Mouse (Mus musculus) embryo, embryonic 10 days (tissue): ENCODE data around the gene Tnfrsf14.

ENCODE experiments used
- DNase-seq: peaks from one replicate; pipeline ENCODE4 v3.0.0-alpha.2; 2015; ENCODE audit warnings: low spot score

Tnfrsf14 gene

DNA sequence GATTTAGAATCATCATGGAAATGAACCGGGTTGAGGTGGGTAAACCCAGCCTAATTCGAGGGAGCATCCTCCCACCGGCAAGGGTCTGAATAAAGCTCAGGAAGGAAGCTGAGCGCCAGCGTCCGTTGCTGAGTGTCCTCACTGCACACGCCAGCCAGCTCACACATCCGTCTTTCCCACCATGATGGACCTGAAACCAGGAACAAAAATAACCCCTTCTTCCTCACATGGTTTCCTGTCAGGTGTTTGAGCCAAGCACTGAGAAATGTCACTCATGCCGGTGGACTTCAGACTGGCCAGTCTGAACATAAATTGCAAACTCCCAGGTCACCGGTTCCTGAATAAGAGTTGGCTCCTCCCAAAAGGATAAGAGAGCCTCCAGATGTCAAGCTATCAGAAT is 13.1 kb downstream of the Tnfrsf14 start:
- DNase-seq = no peak

DNA sequence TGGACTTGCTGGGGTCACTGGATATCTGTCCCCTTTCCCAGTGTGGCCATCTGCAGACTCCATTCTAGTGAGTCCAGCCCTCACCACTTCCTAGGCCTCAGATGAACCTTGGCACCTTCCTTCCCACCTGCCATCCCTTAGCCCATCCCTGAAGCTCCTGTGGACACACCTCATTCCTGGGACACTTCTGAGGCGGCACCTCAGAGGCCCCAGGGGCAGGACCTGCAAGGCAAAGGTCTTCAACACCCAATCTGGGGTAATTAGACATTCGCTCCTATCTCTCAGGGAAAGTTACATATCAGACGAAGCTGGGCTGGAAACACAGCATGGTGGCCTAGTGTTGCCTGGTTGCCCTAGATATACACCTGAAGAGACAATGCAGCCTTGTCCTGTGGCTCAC is 13.7 kb downstream of the Tnfrsf14 start:
- DNase-seq = no peak

DNA sequence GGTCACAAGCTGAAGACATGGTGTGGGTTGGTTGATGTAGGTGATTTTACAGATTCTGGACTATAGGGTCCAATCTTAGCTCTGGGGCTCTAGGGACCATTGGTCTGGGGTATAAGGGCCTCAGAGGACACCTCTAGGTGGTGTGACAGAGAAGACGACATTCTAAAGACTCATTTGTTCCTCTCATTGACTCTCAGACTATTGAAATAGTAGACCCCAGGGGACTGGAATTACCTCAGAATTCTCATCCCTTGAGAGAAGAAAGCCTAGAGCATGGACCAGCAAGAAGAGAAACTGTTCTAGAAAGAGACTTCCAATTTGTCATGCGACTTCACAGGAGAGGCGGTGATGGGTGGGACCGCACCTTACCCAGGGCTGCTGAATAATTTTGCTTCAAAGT is 14.1 kb downstream of the Tnfrsf14 start:
- DNase-seq = no peak

DNA sequence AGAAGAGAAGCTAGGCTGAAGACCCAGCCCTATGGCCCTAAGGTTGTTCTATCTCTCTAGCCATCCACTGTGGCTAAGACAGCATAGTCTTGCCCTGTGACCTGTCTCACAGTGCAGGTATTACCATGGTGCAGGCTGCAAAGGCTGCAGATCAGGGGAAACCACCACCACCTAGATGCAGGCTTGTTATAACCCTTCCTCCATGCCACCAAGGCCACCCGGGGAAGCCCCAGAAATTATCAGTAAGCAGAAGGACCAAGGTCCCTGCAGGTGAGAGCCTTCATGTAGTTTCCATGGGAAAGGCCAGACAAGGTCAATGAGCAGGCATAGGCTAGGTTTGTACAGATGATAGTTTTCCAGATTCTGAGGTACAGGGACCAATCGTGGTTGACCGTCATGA is 14.5 kb downstream of the Tnfrsf14 start:
- no peak for DNase-seq

DNA sequence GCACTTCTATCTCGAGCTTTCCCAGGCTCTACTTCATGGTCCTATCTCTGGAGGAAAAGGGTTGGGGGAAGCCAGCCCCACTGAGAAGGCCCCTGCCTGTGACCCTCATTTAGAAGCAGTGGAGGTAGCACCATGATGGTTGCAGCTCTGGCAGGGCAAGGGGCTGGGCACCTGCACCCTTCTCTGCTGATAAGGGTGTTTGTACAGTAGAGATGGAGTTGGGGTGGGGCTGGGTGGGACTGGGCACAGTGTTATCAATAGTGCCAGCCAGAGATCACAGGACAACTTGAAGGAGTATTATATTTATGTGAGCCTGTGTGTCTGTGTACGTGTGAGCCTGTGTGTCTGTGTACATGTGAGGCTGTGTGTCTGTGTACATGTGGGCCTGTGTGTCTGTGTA is 16.7 kb downstream of the Tnfrsf14 start:
- DNase-seq = no peak

DNA sequence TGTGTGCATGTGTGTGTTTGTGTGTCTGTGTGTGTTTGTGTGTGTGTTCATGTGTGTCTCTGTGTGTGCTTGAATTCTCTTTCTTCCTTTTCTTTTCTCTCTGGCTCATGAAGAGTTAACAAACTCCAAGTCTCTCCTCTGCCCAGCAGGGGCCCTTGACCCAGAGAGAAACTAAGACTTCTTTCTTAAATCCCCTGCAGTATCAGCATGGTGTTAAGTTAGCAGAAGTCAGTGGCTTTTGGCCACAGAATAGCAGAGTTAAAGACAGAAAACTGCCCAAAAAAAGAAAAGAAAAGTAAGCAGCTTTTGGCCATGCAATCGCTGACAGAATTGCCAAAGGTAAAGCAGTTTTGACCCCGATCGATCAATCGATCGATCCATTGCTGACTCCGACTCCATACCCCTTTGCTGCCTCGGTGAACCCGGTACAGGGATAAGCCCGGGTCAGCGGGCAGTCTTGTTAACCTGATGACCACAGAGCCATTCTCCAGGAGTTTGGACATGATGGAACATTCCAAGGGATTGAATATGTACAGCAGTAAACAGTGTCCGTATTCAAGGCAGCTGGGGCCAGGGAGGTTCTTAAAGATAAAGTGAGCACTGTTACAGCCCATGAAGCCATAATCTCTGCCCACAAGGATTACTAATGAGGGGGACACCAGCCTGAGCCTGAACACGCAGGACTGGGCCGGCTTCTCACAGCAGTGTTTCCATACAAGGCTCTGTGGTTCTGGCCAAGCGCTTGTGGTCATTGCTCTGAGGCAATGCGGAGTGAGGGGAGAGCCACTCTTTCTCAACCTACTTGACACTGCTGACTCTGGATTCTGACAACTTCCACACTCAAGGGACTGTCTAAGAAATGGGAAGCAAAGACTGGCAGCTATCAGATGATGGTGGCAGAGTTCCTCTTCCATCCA is 17.5 kb downstream of the Tnfrsf14 start:
- no peak for DNase-seq

DNA sequence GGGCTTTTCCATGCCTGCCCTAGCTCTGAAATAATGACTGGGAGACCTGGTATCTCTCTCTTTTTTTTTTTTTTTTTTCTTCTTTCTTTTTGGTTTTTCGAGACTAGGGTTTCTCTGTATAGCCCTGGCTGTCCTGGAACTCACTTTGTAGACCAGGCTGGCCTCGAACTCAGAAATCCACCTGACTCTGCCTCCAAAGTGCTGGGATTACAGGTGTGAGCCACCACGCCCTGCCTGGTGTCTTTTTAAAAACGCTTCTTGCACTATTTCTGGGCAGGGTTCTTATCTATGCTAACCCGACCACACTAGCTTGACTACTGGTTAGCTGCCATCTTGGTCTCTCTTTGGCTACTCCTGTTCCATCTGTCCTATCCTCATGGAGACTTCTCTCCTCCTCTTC is 19.9 kb downstream of the Tnfrsf14 start:
- no peak for DNase-seq

DNA sequence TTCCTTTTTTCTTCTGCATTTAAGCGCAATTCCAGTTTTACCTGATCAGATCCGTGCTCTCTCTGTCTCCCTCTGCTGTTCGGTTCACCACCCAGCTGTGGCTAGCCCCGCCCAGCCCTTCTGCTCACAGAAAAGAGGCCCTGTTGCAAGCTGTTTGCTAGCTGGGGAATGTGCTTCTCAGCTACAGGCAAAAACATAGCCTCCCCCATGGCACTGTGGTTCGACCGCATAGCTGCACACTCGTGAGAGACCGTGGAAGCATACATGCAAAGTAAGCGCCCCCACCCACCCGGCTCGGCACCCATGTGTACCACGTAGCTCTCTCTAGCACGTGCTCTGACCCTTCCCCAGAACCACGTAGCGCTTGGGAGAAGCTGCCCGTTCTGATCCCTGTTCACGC is 20.5 kb downstream of the Tnfrsf14 start:
- peak; percentile 90 for DNase-seq

DNA sequence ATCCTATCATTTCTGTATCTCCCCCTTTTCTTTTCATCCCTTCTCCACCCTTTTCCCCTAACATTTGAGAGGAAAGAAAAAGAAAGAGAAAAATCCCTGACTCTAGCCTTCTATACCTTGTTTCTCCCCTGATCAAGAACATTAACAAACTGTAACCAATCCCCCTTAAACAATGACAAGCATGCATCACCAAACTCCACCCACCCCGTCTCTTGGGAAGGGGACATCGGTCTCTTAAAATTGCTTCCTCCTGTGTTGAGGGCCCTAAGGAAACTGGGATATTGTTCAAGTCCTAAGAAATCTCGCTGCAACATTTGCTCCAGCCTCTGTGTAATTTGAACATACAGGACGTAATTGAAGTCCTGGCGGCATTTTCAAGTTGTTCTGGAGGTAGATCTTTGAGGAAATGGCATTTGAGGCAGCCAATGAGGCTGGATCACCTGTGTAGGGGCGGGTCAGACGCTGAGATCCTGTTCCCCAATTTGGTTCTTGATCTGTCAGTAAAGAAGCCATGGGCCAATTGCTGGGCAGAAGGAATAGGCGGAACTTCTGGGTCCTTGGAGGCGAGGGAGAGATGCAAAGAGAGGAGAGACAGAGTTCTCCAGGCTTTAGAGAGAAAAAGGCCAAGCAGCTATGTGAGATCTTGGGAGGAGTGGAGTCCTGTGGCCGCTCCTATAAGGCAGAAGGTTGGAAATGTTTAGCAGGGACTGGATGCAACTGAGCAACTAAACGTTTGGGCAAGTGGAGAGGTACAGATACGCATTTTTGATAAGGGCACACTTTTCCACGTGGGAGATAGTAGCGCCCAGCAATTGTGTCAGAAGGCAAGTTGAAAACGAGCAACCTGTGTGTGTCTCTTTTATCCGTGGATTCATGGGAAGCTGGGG is 23.9 kb downstream of the Tnfrsf14 start:
- peak; percentile 94 for DNase-seq

DNA sequence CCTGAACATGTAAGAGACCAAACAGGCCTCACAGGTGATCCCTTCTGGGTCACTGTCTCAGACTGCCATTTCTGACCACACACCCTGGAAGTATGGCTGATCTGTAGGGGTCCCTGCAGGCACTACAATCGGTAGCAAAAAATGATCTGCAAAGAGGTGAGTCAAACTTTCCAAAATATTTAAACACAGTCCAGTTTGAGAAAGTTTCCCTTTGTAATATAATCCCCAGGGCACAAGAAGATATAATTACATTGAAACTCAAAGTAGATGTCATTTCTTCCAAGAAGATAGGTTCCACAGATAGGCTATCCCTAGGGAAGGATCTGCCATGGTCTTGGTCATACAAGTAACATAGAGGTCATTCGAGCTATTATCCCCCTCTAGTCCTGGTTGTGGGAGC is 26.0 kb downstream of the Tnfrsf14 start:
- no peak for DNase-seq

DNA sequence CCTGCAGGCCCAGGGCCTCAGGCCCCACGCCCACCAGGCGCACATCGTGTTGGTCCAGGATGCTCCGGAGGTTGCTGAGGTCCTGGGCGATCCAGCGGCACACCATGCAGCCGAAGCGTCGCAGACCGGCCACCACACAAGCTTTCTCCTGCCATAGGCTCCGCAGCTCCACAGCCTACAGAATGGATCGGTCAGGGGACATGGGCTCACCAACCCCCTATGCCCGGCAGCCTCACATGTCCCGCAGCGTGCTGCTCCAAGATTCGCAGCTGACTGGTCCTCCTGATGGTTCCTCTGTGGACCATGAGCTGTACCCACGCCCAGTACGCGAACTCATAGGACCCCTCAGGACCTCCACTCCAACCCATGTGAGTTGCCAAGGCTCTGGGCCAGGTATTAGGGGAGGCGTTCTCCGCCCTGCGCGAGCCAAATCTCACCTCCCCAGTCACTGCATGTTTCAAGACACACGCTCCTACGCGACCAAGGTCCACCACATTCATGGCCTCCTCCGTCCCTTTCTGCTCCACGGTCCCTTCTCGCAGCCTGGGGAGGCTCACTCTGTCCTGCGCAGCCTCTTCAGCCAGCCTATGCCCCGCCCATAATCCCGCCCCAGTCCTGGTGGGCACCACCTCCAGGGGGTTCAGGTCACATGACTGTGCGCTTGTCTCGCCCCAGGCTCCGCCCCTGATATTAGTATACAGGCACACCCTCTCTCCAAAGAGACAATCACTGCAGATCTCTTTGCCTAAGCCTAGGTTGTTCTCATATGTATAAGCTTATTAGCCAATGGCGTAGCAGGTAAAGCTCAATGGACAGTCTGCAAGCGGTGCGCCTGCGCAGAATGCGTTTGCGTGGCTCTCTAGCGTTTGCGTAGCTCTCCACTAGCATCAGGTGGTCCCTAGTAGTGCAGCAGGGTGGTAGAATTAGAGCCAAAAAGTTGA is 29.6 kb downstream of the Tnfrsf14 start, which contains the start of gene Fam213b:
Gene Fam213b, minus strand, starts transcription at position 630 of the 941 bp plus-strand sequence.
- peak; percentile 93 for DNase-seq

DNA sequence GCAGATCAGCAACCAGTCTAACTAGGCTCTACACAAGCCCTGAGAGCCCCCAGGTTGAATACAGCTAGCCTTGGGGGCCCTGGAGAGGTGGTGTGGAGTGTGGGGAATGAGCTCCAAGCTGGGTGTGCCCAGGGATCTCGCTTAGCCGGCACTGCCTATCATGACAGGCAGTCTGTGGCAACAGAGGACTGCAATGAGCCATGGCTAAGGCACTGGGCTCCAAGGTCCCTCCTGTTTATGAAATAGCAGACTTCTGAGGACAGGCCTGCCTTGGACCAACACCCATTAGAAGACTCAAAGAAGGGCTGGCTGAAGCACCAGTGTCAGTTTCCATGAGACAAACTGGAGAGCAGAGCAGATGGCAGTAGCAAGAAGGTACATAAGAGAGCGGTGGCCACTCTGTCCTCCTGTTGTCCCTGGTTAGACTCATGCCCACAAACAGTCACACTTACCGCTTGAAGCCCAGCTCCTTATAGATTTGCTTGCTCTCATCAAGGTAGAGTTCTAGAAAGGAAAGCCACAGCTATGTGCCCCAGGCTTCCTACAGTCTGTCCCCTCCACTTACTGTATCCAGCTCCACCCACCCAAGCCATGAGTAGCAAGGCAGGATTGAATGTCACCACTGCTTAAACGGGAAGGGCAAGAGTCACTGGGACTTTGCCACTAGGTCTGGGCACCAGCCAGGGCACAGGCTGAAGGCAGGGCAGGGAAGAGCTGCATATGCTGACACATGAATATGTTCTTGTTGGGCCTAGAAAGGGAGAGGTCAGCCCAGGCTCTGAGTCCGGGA is 30.5 kb downstream of the Tnfrsf14 start:
- DNase-seq = no peak

DNA sequence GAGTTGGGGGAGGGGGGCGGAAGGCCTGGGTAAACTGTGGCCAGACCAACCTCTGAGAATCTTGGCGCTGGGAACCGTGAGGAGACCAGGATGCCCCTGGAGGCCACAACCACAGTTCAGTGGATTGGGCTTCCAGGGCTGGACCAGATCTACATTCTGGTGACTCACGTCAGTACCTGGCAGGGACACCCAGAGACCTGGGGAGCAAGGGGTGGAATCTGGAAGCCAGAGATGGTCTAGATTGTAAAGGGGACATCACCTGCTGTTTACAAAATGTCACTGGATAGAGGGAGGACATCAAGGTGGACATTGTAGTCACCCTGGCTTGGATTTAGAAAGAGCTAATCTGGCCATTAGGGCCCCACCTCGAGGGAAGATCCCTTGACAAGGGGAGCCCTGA is 32.8 kb downstream of the Tnfrsf14 start:
- DNase-seq = no peak

DNA sequence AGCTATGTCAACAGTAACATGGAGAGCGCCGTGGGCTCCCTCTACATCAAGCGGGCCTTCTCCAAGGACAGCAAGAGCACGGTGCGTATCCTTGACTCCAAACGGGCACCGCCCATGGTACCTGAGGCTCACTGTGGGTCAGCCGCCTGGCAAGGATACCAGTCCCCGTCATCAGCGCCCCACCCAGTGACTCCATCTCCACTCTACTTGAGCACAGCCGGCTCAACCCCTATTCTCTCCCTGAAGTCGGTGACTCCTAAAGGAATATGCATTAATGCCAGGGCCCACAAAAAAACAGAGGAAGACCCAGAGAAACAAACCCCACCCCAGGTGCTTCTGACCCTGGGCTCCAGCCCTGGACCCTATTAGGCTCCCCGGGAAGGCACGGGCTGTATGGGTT is 37.5 kb downstream of the Tnfrsf14 start:
- no peak for DNase-seq

DNA sequence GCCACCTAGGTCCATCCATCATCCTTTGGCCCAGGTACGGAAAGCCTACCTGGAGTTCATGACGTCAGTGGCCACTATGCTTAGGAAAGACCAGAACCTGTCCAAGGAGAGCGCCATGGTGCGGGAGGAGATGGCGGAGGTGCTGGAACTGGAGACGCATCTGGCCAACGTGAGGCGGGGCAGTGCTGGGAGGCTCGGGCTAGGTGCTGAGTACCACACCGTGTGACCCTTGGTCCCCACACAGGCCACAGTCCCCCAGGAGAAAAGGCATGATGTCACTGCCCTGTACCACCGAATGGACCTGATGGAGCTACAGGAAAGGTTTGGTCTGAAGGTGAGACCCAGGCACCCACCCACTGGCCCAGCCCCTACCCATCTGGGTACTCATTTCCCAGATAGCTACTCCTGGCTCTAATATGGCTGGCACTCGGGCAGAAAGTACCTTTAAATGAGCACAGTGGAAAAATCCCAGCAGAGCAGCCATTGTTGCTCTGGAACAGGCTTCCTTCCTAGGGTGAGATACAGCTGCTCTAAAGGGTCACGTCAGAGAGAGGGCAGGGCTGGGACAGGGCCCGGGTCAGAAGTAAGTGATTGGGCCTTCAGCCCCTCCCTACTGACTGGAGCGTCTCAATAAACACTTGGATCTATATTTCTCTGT is 40.6 kb downstream of the Tnfrsf14 start:
- no peak for DNase-seq

DNA sequence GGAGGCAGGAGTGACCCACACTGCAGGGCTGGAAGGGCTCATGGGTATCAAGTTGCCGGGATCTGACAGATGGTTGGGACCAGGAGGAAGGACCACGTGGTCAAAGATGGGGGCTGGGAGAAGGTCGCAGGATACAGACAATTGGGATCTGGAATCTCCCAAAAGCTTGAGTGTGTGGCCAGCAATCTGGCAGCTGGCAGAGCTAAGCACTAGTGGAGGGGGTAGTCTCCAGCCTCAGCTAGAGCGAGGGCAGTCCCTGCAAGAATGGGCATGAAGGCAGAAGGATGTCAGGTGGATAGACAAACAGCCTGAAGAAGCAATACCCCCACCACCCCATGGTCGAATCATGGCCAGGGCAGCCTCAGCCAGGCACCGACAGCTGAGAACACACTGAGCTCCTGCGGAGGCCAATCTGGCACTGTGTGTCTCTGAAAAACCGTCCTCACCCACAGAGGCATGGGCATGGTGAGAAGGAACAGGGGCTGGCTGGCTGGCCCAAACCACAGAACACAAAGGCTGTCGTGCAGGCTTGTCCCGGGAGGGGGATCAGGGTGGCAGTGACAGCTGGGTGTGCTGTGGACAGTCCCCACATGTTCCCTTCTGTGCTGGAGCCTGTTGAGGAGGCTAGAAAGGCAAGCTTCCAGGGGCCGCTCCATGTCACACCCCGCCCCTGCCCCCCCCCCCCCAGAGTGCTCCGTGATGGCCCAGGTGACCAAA is 41.3 kb downstream of the Tnfrsf14 start:
- DNase-seq = no peak

DNA sequence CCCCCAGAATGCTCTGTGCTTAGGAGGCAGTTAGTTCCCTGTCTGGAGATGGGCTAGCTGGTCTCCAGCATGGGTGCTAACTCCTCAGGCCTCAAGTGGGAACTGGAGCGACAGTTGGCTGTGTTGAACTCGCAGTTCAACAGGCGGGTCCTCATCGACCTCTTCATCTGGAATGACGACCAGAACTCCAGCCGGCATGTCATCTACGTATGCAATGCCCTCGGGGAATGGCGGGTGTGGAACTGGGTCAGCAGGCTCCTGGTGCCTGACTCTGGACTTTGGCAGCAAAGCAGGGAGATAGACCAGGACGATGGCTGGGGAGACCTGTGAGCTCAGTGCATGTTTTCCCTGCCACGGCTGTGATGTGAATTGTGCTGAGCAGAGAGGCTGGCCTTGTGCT is 42.9 kb downstream of the Tnfrsf14 start:
- no peak for DNase-seq

DNA sequence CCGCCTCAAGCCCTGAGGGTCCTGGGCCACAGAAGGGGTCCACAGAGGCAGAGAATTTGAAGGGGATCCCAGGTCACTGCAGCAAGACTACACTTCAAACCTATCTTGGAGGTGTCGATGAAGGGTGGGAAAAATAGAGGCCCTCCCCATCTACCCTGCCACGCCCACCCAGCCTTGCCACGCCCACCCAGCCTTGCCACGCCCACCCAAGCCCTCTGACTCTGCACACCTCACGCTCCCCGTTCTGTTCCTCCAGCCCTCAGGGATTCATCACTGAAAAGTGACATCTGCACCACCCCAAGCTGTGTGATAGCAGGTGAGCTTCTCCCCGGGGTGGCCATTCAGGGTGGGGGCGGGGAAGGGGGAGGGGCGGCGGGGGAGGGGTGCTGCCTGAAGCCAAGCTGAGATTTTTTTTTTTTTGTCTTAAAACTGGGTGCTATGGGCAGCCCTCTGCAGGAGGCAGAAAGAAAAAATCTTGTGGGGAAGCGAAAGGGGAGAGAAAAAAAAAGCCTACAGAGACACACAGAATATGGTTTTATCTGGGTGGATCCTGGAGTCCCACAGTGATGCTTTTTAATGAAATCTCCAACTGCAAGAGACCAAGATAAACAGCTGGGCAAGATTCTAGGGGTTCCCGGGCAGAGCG is 46.2 kb downstream of the Tnfrsf14 start:
- no peak for DNase-seq

DNA sequence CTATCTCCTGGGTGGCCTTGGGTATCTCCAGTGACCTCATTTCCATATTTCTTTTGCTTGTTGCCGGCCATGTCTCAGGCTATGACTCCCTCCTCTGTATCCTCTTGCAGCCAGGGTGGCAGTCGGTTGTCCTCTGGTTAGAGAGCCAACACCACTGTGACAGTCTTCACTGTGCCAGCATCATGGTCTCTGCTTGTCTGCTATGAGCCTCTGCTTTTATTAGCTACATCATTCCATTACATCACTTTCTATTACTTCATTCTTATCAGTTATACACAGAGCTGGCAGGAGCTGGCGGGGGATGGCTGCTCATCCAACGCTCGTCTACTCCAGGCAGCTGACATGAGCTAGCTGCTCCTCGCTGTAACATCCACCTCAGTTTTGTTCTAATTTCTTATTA is 47.6 kb downstream of the Tnfrsf14 start:
- DNase-seq = no peak
